ENCODE assay signal across 7 mouse cellular contexts in the genomic region with DNA sequence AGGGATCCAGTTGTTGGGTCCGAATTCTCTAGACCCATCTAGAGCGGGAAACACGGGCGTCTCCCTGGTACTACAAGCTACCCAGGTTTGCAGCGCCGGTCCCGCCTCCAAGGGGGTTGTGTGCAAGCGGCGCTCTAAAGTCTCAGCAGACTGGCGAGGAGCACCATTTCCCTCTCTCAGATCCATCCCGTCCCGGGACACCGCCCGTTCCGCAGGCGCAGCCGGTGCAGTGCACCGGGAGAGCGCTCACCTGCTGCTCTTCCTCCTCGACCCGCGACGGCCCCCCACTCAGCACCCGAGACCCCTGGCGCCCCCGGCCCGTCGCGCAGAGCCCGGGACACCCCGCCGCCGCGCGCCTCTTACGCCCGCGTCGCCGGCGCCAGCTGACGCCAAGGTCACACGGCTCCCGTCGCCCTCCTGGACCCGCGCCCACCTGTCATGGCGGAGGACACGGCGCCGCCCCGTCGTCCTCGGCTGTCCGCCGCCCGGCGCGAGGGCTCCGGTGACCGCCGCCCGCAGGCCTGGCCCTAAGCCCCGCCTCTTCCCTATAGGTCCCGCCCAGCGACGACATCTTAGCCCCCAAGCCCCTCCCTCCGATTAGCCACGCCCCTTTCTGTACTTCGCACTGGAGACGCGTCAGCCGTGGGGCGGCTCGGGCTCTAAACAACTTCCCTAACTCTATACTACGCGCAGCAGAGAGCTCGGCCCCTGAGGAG. TPM values are rescaled to one million over a fixed set of nuclear protein-coding genes. Genes with fewer than 3 reads are reported as not detected.
DNase-seq lines count a peak whose midpoint lies in the region; ATAC-seq lines count a peak whose summit lies in the region.

A gene (minus strand): TSS at position 534 of the 716 bp plus-strand sequence.

- peak; percentile 95 for ATAC-seq in intestine, embryonic 15.5 days

- H3K4me2 ChIP-seq in intestine, embryonic 15.5 days (replicated peaks): peak within 1 kb of the TSS; percentile 87

- no peaks in the 10 kb centered on the region for H3K36me3 ChIP-seq in intestine, embryonic 15.5 days
- H3K36me3 ChIP-seq in midbrain, embryonic 10.5 days: no peaks in the 10 kb centered on the region

- intact Hi-C loops in gastrocnemius, postnatal 36 days (cut with DNase I): no loop called here
- intact Hi-C loops in left cerebral cortex, postnatal 25 days (cut with DNase I): no loop called here

- peak within 1 kb of the TSS; percentile 87 for H3K9ac ChIP-seq in intestine, embryonic 15.5 days

- under 1% methylated on average over 74 of the region's 78 CpGs for whole genome bisulfite sequencing in intestine, embryonic 15.5 days
- under 1% methylated on average over 77 of the region's 78 CpGs for WGBS in midbrain, embryonic 10.5 days

- H3K4me1 ChIP-seq in intestine, embryonic 15.5 days (replicated peaks): peaks cover 27% of the 10 kb centered on the region
- peaks cover 72% of the 10 kb centered on the region for H3K4me1 ChIP-seq in midbrain, embryonic 10.5 days

- H3K9me3 ChIP-seq in intestine, embryonic 15.5 days: no peaks in the 10 kb centered on the region
- no peaks in the 10 kb centered on the region for H3K9me3 ChIP-seq in midbrain, embryonic 10.5 days (replicated peaks)

- H3K27me3 ChIP-seq in intestine, embryonic 15.5 days (replicated peaks): no peaks in the 10 kb centered on the region
- peaks cover 60% of the 10 kb centered on the region for H3K27me3 ChIP-seq in midbrain, embryonic 10.5 days (ENCODE audit: low read depth, poor library complexity, severe bottlenecking)

- H3K27ac ChIP-seq in intestine, embryonic 15.5 days: peak within 1 kb of the TSS; percentile 82
- peak within 1 kb of the TSS; percentile 84 for H3K27ac ChIP-seq in midbrain, embryonic 10.5 days (replicated peaks)

- peak; percentile 98 for DNase-seq in adrenal gland, adult 2 months
- DNase-seq in embryo, embryonic 11.5 days (ENCODE audit: low read depth, low spot score): peak; percentile 89
- DNase-seq in gastrocnemius, postnatal 36 days: peak; percentile 95
- DNase-seq in left cerebral cortex, postnatal 25 days (ENCODE audit: low spot score in 2 of 2): peak; percentile 86 to 90
- peak; percentile 92 for DNase-seq in midbrain, embryonic 10.5 days (ENCODE audit: low spot score)
- peak; percentile 81 for DNase-seq in right cerebral cortex, postnatal 4 days

- peak within 1 kb of the TSS; percentile 91 for H3K4me3 ChIP-seq in intestine, embryonic 15.5 days (replicated peaks)
- H3K4me3 ChIP-seq in midbrain, embryonic 10.5 days: peak within 1 kb of the TSS; percentile 88

RNA-seq across cellular contexts. Expression of the gene that starts here (rescaled TPM):
- 10 to 100 TPM; 69.7 to 78.1 TPM for total RNA-seq in adrenal gland, adult 2 months (2021)
- 250 and 286 TPM in 2 replicates for polyA plus RNA-seq in adrenal gland, adult 2 months (2012; rRNA removed)
- 100 to 1,000 TPM in 1 of 2 experiments, 10 to 100 TPM in 1; 88.7 to 103 TPM for total RNA-seq in gastrocnemius, postnatal 36 days (2021)
- 52.6 and 54.8 TPM in 2 replicates for polyA plus RNA-seq in intestine, embryonic 15.5 days (2015; fragmentation: Nextera tagmentation; extraction: Ambion mirVana)
- 10 to 100 TPM in 1 of 2 experiments, 1 to 10 TPM in 1; 8.9 to 15.6 TPM for total RNA-seq in left cerebral cortex, postnatal 25 days (2021)
- 23.1 and 23.3 TPM in 2 replicates for polyA plus RNA-seq in midbrain, embryonic 10.5 days (2016; fragmentation: Nextera tagmentation; extraction: Ambion mirVana)

Comparison
In these comparisons a context has a peak if more than half of its experiments do, and no peak if none do; other contexts are left out.
1. Peak in every context shown above with its lines: DNase-seq, ATAC-seq, H3K4me3 ChIP-seq and H3K27ac ChIP-seq.
2. RNA of the gene that starts here (total RNA-seq): 88.7 to 103 TPM in gastrocnemius, postnatal 36 days and 69.7 to 78.1 TPM in adrenal gland, adult 2 months; 8.9 to 15.6 TPM in left cerebral cortex, postnatal 25 days; every median in the first group is over 4 times any median in the second.